Comparison of ENCODE assay signal across 17 mouse cellular contexts in the genomic region with DNA sequence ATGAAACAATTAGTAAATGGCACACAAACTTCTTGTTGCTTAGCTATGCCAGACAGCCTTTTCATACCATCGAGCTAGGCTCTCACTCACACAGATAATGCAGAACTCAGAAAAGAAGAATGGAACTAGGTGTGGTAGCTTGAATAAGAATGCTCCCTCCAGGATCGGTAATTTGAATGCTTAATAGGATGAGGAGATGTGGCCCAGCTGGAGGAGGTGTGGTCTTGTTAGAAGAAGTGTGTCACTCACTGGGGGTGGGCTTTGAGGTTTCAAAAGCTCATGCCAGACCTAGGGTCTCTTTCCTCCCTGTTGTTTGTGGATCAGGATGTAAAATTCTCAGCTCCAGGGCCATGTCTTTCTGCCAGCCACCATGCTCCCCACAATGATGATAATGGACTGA.
"Had no signal": no experiment of that assay in that cellular context is flagged by ENCODE, and none has a peak within 500 bp of the region (broad histone marks: within the 10 kb centered on the region; RNA-seq: fewer than 3 reads in every experiment).

No protein-coding gene starts in this region.

- H3K27ac ChIP-seq: lung, embryonic 15.5 days; macrophage; midbrain, embryonic 13.5 days; neural tube, embryonic 12.5 days; stomach, embryonic 15.5 days; stomach, postnatal 0 days had no signal

- ATAC-seq: liver, postnatal 0 days; lung, postnatal 0 days; midbrain, embryonic 13.5 days; midbrain, embryonic 16.5 days had no signal

- H3K36me3 ChIP-seq: lung, embryonic 15.5 days; midbrain, embryonic 13.5 days; neural tube, embryonic 12.5 days; stomach, embryonic 15.5 days had no signal

- H3K27me3 ChIP-seq: lung, embryonic 15.5 days; megakaryocyte, embryonic 14.5 days; midbrain, embryonic 13.5 days; neural tube, embryonic 12.5 days; stomach, embryonic 15.5 days had no signal

- DNase-seq: liver, postnatal 0 days; lung, adult 2 months; lung, postnatal 14 days; lung, postnatal 36 days; right cerebral cortex, postnatal 14 days; thymus, adult 2 months; thymus, postnatal 36 days had no signal

- H3K4me1 ChIP-seq: lung, embryonic 15.5 days; midbrain, embryonic 13.5 days; neural tube, embryonic 12.5 days; stomach, embryonic 15.5 days had no signal

- H3K9me3 ChIP-seq: lung, embryonic 15.5 days had no signal

- H3K4me2 ChIP-seq: lung, embryonic 15.5 days; midbrain, embryonic 11.5 days; midbrain, embryonic 13.5 days; neural tube, embryonic 12.5 days; stomach, embryonic 15.5 days had no signal

- H3K9ac ChIP-seq: liver, postnatal 0 days; lung, embryonic 15.5 days; midbrain, embryonic 13.5 days; neural tube, embryonic 12.5 days; stomach, embryonic 15.5 days had no signal

- H3K4me3 ChIP-seq: lung, embryonic 15.5 days; megakaryocyte, embryonic 14.5 days; midbrain, embryonic 13.5 days; neural tube, embryonic 12.5 days; stomach, embryonic 15.5 days had no signal
